Mouse (Mus musculus) kidney, adult 2 months (tissue): ENCODE data around the gene Rnf213. TPM values are rescaled to one million over a fixed set of nuclear protein-coding genes. Genes with fewer than 3 reads are reported as not detected.

Source experiments
- DNase-seq: peaks from one replicate; pipeline ENCODE4 v3.0.0; 2021
- H3K27ac ChIP-seq: fragments of 200-500 bp; 2 replicates; pipeline ENCODE4 v1.5.1; 2012; ENCODE audit warnings: low read depth, low read length, control low read depth, inconsistent platforms; ENCODE audit not compliant: insufficient read depth
- H3K27me3 ChIP-seq: fragments of 200-500 bp; replicated peaks from 2 replicates; pipeline ENCODE4 v1.6.1; 2012; ENCODE audit warnings: mild to moderate bottlenecking, moderate library complexity, low read length, inconsistent platforms; ENCODE audit not compliant: control insufficient read depth, insufficient read depth
- H3K36me3 ChIP-seq: fragments of 200-500 bp; 2 replicates; pipeline ENCODE4 v1.6.1; 2012; ENCODE audit warnings: mild to moderate bottlenecking, moderate library complexity, low read length, inconsistent platforms; ENCODE audit not compliant: control insufficient read depth, insufficient read depth
- H3K4me1 ChIP-seq: fragments of 200-500 bp; 2 replicates; pipeline ENCODE4 v1.6.1; 2011; ENCODE audit warnings: low read length; ENCODE audit not compliant: control insufficient read depth, insufficient read depth
- H3K4me3 ChIP-seq: fragments of 200-500 bp; 2 replicates; pipeline ENCODE4 v1.5.1; 2011; ENCODE audit warnings: mild to moderate bottlenecking, low read depth, low read length, control low read depth; ENCODE audit not compliant: insufficient read depth
- CTCF ChIP-seq: fragments of 200-500 bp; conservative IDR thresholded peaks from 2 replicates; pipeline ENCODE4 v1.5.1; 2011; ENCODE audit warnings: low read depth, mild to moderate bottlenecking, control low read depth, low read length, moderate library complexity, mixed read lengths; ENCODE audit not compliant: insufficient read depth, insufficient read length
- POLR2A ChIP-seq: fragments of 200-500 bp; IDR thresholded peaks from one replicate; pipeline ENCODE4 v1.6.1; 2011; ENCODE audit warnings: low read depth, low read length, control low read depth
- WGBS: fragments of 180-500 bp; shearing (Covaris S2); methylation state at CpG from one replicate; pipeline ENCODE4 v1.1.7; 2018; 5-methylcytosine and 5-hydroxymethylcytosine counted together
- polyA plus RNA-seq: library from polyadenylated mRNA; depleted of rRNA; stranded (reverse); fragments of >200 nt; gene quantifications from 2 replicates; pipeline ENCODE4 v1.2.3, GENCODE M21; 2012

Rnf213 gene
- polyA plus RNA-seq, 1 experiment = 18.5 TPM

DNA sequence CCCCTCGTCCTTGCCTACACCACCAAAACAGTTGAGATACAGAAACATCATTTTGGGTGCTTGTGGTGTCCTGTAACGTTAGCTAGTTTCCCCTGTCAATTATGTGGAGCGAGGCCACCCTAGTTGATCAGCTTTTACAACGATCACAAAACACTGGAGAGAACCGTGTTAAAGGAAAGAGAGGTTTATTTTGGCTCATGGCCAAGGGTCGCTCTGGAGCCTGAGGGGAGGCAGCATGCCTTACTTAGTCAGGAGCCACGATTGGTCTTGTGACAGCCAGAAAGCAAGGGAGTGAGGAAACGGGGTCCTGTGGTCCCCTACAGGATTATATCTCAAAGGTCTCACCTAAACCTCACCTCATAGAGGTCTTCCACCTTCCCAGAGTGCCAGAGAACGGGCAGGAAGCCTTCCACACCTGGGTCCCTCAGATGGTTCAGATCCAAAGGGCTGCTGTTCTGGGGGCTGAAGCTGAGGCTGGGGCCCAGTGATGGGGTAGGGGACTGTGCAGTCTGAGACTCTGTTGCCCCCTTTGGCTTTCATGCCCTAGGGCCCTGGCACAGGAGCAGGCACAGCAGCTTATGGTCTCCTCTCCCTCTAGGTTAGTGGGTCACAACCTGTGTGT lies 120.2 kb downstream of the Rnf213 start:
- 21% methylated on average over 9 of the region's 9 CpGs for WGBS
- H3K27me3 ChIP-seq = no peaks in the 10 kb centered on the region
- no peak overlapping the region for H3K4me3 ChIP-seq
- H3K4me1 ChIP-seq = no peaks in the 10 kb centered on the region
- no peaks in the 10 kb centered on the region for H3K36me3 ChIP-seq
- no peak for DNase-seq
- no peak for TF ChIP-seq CTCF
- no peak for TF ChIP-seq POLR2A
- H3K27ac ChIP-seq = no peak overlapping the region

DNA sequence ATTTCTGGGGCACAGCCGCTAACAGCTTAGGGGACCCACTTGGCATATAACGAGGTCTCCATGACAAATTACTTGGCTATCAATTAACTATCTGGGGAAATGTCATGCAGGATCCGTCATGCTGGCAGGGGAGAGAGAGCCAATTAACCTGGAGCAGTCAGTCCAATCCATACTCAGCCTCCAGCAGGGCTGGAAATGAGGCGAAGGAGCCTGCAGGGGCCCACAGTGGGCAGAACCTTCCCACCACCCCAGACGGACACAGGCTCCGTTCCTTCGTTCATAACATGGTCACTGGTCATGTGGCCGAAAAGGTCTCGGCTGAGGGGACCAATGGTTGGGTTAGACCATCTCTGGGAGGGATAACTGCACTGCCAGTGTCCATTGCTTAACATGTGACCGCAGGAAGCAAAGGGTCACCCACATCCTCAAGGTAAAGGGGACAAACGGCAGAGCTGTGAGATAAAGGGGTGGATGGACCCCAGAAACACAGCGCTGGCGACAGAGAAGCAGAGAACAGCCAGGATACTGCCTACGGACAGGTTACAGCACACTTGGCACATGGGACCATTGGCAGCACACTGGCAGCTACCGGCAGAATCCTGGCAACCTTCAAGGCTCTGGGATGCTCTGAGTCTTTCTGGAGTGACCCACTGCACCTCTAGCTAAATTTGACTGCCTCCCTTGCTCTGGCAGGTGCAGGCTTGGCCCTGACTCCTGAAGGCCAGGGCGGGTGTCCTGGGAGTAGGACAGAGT lies 121.4 kb downstream of the Rnf213 start:
- TF ChIP-seq CTCF (no peak), POLR2A (no peak)
- Histone ChIP-seq H3K27ac (no peak overlapping the region), H3K36me3 (no peaks in the 10 kb centered on the region), H3K4me1 (no peaks in the 10 kb centered on the region), H3K27me3 (no peaks in the 10 kb centered on the region), H3K4me3 (no peak overlapping the region)
- no peak for DNase-seq
- WGBS = 49% methylated on average over 16 of the region's 16 CpGs

DNA sequence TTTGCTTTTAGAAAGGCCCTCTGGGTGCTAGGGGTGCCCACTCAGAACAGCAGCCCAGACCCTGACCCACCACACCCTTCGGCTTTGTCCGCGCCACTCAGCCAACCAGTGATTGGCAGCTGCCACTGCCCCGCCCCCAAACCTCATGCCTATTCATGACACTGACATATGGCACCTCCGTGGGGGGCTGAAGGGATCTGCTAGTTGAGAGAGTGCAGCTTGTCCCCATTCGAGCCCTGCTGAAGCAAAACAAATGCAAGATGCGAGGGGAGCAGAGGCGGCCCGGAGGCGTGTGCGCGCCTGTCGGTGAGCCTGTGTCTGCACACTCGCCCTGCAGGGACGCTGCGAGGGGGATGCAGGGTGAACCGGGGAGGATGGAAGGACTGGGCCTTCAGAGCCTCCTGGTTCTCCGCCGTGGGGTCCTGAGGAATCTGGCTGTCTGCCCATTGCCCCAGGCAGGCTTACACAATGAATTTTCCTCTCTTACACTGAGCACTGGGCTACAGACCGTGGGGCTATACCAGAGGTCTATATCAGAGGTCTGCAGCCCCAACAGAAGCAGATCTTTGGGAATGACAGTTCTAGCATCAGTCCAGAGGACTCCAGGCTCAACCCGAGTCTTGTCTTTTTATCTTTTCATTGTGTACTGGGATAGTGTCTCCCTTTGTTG lies 122.2 kb downstream of the Rnf213 start:
- no peak overlapping the region for H3K27ac ChIP-seq

DNA sequence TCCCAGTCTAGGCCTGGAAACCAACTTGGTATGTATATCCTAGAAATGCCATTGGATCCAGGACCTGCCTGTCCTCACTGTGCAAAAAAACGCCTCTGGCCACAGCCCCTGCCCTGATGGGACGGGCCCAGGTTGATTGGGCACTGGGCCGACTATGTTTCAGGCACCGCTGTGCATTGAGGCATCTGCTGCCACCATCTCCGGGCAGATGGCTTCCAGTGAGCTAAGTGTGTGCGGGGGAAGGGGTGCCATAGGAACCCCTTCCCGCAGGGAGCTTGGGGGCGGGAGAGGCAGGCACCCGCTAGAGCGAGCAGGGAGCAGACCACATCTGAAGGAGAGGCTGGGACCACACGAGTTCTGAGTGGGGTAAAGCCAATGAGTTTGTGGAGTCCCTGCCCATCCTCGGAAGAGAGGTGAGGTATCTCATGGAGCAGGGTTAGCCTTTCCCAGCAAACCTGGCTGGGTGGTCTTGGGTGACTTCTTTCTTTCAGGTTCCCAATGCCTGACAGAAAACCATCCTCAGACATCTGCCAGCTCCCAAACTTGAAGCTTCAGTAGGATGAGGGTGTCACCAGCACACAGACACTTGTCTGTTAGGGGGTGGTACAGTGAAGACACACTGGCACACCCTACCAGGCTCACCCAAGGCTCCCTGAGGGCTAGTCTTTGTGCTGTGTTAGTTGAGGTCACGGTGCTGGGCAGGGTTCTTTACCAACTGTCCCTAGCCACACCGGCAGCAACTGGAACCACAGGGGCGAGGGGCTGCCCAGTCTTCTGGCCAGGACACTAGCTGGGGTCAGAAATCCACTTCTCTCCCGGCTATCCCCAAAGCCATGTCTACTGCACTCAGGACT lies 123.2 kb downstream of the Rnf213 start:
- H3K27ac ChIP-seq = no peak overlapping the region
- no peak overlapping the region for H3K4me3 ChIP-seq
- no peak for DNase-seq
- H3K4me1 ChIP-seq = no peaks in the 10 kb centered on the region
- TF ChIP-seq POLR2A (no peak), CTCF (no peak)
- H3K27me3 ChIP-seq = no peaks in the 10 kb centered on the region
- 81% methylated on average over 16 of the region's 16 CpGs for WGBS
- no peaks in the 10 kb centered on the region for H3K36me3 ChIP-seq

More for the DNA sequence above, 122.2 kb downstream of the Rnf213 start:
- 11% methylated on average over 21 of the region's 21 CpGs for WGBS
- no peak overlapping the region for H3K4me3 ChIP-seq
- no peak for TF ChIP-seq POLR2A
- no peak for TF ChIP-seq CTCF
- H3K27me3 ChIP-seq = no peaks in the 10 kb centered on the region
- DNase-seq = no peak
- H3K36me3 ChIP-seq = no peaks in the 10 kb centered on the region
- H3K4me1 ChIP-seq = no peaks in the 10 kb centered on the region

DNA sequence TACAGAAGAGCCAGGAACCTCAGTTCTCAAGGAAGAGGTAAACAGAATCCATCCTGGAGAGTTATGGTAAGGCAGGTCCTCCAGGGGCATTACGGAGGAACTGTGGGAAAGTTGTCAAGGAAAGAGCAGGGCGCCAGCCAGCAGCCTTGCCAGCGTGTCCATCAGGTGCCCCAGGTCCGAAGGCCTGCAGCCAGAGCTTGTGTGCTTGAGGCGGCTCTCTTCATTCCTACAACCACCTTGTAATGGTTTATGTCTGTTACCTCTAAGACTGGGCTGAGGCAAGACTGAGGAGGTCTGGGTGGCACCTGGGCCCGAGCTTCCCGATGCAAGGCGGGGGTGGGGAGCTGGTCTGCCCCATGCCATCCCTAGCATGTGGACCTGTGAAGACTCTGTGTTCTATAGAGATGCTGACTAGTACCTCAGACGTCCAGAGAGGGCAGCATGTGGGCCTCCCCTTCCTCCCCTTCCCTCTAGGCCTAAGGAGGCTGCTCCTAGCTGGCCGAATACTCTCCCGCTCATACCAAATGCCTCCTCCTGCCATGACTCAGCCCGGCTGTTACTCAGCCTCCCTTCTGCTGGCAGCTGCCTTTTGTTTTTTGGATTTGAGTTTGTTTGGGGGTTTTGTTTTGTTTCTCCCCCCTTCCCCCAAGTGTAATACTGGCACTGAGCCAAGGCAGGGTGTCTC lies 123.9 kb downstream of the Rnf213 start:
- DNase-seq = no peak
- TF ChIP-seq CTCF (no peak), POLR2A (no peak)
- H3K4me3 ChIP-seq = no peak overlapping the region

DNA sequence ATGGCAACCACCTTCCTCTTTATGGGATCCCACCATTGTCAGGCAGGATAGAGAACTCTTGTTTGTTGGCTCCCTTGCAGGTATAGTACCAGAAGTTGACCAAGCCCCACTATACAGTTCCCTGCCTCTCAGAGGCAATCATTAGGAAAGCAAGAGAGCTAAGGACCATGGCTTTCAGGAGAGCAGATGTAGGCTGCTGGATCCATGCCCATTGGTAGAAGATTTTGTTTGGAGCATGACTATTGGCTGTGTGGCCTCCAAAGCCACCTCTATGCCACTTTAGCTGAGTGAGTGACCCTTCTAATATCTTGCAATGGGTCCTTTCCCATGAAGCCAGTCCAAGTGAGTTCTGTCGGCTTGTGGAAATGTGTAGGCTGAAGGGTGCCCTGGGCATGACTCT lies 126.5 kb downstream of the Rnf213 start:
- Histone ChIP-seq H3K4me1 (no peaks in the 10 kb centered on the region), H3K27ac (no peak overlapping the region), H3K4me3 (no peak overlapping the region), H3K36me3 (no peaks in the 10 kb centered on the region), H3K27me3 (no peaks in the 10 kb centered on the region)
- 96% methylated on average over 1 of the region's 1 CpGs for WGBS
- TF ChIP-seq POLR2A (no peak), CTCF (no peak)
- DNase-seq = no peak

More for the DNA sequence above, 123.9 kb downstream of the Rnf213 start:
- WGBS = 71% methylated on average over 12 of the region's 12 CpGs
- Histone ChIP-seq H3K27ac (no peak overlapping the region), H3K4me1 (no peaks in the 10 kb centered on the region), H3K36me3 (no peaks in the 10 kb centered on the region), H3K27me3 (no peaks in the 10 kb centered on the region)
